Mouse (Mus musculus) lung, adult 2 months (tissue): ENCODE measurements around the gene Sry. TPM values are rescaled to one million over a fixed set of nuclear protein-coding genes. Genes with fewer than 3 reads are reported as not detected.

Experiments used
- DNase-seq: peaks from one replicate; pipeline ENCODE4 v3.0.0; 2022
- H3K4me1 ChIP-seq: fragments of 200-500 bp; 2 replicates; pipeline ENCODE4 v1.6.1; 2011; ENCODE audit warnings: low read length; ENCODE audit not compliant: control insufficient read depth, insufficient read depth
- H3K4me3 ChIP-seq: fragments of 200-500 bp; replicated peaks from 2 replicates; pipeline ENCODE3; 2011; ENCODE audit warnings: low read depth, mild to moderate bottlenecking, control low read depth, low read length; ENCODE audit errors: extremely low read depth
- CTCF ChIP-seq: fragments of 200-500 bp; IDR thresholded peaks from 2 replicates; pipeline ENCODE4 v1.5.1; 2011; ENCODE audit warnings: mild to moderate bottlenecking, low read length, control low read depth; ENCODE audit not compliant: insufficient read depth
- POLR2A ChIP-seq: fragments of 200-500 bp; IDR thresholded peaks from 2 replicates; pipeline ENCODE4 v1.6.1; 2011; ENCODE audit warnings: low read depth, mild to moderate bottlenecking, control low read depth, low read length, borderline replicate concordance; ENCODE audit errors: extremely low read depth
- WGBS: fragments of 180-500 bp; shearing (Covaris S2); methylation state at CpG from one replicate; pipeline ENCODE4 v1.1.7; 2018; 5-methylcytosine and 5-hydroxymethylcytosine counted together
- polyA plus RNA-seq: library from polyadenylated mRNA; depleted of rRNA; stranded (reverse); fragments of >200 nt; gene quantifications from 2 replicates; pipeline ENCODE4 v1.2.3, GENCODE M21; 2012; rRNA removed

Gene Sry
- not detected in 2 replicates for polyA plus RNA-seq

DNA sequence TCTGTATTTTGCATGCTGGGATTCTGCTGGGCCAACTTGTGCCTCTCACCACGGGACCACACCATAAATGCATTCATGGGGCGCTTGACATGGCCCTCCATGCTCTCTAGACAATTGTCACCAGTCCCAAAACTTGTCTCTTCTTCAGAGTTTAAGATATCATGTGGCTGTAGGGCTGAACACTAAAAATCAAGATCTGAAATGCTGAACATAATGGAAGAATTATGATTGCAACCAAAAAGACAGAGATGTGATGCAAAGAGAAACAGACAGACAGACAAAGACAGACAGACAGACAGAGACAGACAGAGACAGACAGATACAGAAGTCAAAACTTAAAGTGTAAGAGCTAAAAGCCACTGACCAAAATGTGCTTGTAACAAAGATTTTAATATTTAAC lies at the start of gene Sry:
TSS of gene Sry (minus strand) at position 101 of the 400 bp plus-strand sequence.
- DNase-seq: no peak
- TF ChIP-seq CTCF: no peak
- TF ChIP-seq POLR2A: no peak
- Histone ChIP-seq H3K4me1 (no peaks in the 10 kb centered on the region), H3K4me3 (no peak within 1 kb of the TSS)
- no CpG with 5 or more reads among the region's 2 CpGs for WGBS

Other genes with a start within 250 kb of the Sry start
- not detected in 2 replicates for gene H2al2c, start 64.6 kb downstream of the Sry start, polyA plus RNA-seq
- not detected in 2 replicates for gene H2al2b, start 57.0 kb upstream of the Sry start, polyA plus RNA-seq
- not detected in 2 replicates for gene Gm4064, start 132.5 kb upstream of the Sry start, polyA plus RNA-seq
- not detected in 2 replicates for gene Rbmy, start 167.0 kb upstream of the Sry start, polyA plus RNA-seq
- gene Gm10256, start 167.0 kb upstream of the Sry start, polyA plus RNA-seq: not detected in 2 replicates
- not detected in 2 replicates for gene Gm10352, start 237.3 kb upstream of the Sry start, polyA plus RNA-seq